In the genomic region with DNA sequence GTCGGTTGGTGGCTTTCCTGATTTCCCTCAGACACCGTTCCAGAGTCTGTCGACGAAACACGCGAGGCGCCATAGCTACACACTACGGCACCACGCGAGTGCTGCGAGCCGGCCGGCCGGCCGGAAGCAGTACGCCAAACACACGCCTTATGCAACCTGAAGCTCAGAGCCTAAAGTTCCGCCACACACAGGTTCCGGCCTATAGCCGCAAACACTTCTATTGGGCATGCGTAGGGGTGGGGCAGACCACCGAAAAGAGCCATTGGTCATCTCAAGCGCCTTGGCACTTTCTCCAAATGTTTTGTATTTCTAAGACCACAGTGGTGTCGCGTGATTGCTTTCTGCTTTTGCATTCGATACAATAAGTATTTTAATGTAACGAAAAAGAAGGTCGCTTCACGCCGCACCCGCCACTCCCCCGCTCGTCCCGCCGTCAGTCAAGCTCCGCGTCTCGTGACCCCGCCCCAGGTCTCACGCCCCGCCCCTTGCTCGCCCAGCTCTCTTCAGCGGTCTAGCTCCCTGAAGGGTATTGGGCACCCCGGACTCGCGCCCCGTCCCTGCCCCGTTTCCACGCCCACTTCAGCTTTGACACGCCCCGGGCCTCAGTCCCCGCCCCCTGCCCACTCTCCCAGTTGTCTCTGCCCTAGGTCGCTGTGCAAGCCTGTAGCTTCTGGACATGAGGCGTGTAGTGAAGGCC, we compare ENCODE assay signal across 8 mouse cellular contexts. TPM values are rescaled to one million over a fixed set of nuclear protein-coding genes. Genes with fewer than 3 reads are reported as not detected.
DNase-seq lines count a peak whose midpoint lies in the region; ATAC-seq lines count a peak whose summit lies in the region.

A gene (minus strand): TSS at position 147 of the 697 bp plus-strand sequence.
A gene (plus strand): TSS at position 486 of the 697 bp plus-strand sequence.

- peak within 1 kb of the TSS; percentile 85 for H3K27ac ChIP-seq in hindbrain, embryonic 16.5 days (ENCODE audit: low read depth, low read length)
- peak within 1 kb of the TSS; percentile 54 for H3K27ac ChIP-seq in macrophage

- peak within 1 kb of the TSS; percentile 72 for H3K4me2 ChIP-seq in hindbrain, embryonic 16.5 days (ENCODE audit: low read length)

- H3K27me3 ChIP-seq in hindbrain, embryonic 16.5 days (replicated peaks; ENCODE audit: control insufficient read depth, insufficient read depth, low read length): no peaks in the 10 kb centered on the region

- H3K4me3 ChIP-seq in hindbrain, embryonic 16.5 days (ENCODE audit: low read length): peak within 1 kb of the TSS; percentile 82
- peak within 1 kb of the TSS; percentile 98 for H3K4me3 ChIP-seq in macrophage (ENCODE audit: inconsistent target)

- DNase-seq in WW6 (ENCODE audit: low read depth, low spot score): peak; percentile 87
- peak; percentile 85 to 93 for DNase-seq in cerebellum, postnatal 4 days (ENCODE audit: low spot score in 2 of 2)
- DNase-seq in gastrocnemius, adult 18-20 months (ENCODE audit: low spot score): peak; percentile 99
- peak; percentile 91 to 95 for DNase-seq in left cerebral cortex, adult 18-20 months (ENCODE audit: low spot score in 2 of 2)
- DNase-seq in right cerebral cortex, adult 18-20 months: peak; percentile 95
- DNase-seq in urinary bladder, postnatal 10 days (ENCODE audit: low spot score): peak; percentile 92

- H3K9ac ChIP-seq in hindbrain, embryonic 16.5 days (ENCODE audit: low read depth, low read length): peak within 1 kb of the TSS; percentile 85

- peaks cover 9% of the 10 kb centered on the region for H3K4me1 ChIP-seq in hindbrain, embryonic 16.5 days (ENCODE audit: control insufficient read depth, insufficient read depth, low read depth, low read length)

- peaks cover 75% of the 10 kb centered on the region for H3K79me2 ChIP-seq in macrophage (ENCODE audit: inconsistent target)

- WGBS in hindbrain, embryonic 16.5 days: under 1% methylated on average over 53 of the region's 54 CpGs
- 2% methylated on average over 52 of the region's 54 CpGs for WGBS in macrophage (ENCODE audit: missing documents)

- ATAC-seq in hindbrain, embryonic 16.5 days: peak; percentile 99

- peaks cover 3% of the 10 kb centered on the region for H3K36me3 ChIP-seq in hindbrain, embryonic 16.5 days (ENCODE audit: control insufficient read depth, insufficient read depth, low read length)
- peaks cover 12% of the 10 kb centered on the region; the same call in 1 of the 2 replicates for H3K36me3 ChIP-seq in macrophage (ENCODE audit: inconsistent target)

- H3K9me3 ChIP-seq in hindbrain, embryonic 16.5 days (ENCODE audit: control insufficient read depth, low read length): no peaks in the 10 kb centered on the region

RNA-seq across cellular contexts. Expression of the first gene that starts in this region (rescaled TPM):
- 10 to 100 TPM; 17.3 to 18.4 TPM for total RNA-seq in gastrocnemius, adult 18-20 months (2021)
- polyA plus RNA-seq in hindbrain, embryonic 16.5 days (2015; fragmentation: Nextera tagmentation; extraction: Ambion mirVana): 21.3 and 22.8 TPM in 2 replicates
- total RNA-seq in left cerebral cortex, adult 18-20 months (2021): 10 to 100 TPM; 18.2 to 22.4 TPM
- total RNA-seq in macrophage (2018; cell fraction: chromatin; rRNA removed): 10 to 100 TPM in 24 of 26 experiments, 1 to 10 TPM in 2; 7.1 to 42.2 (median 23.3) TPM
- 10 to 100 TPM; 12.1 to 28.7 (median 23.4) TPM for total RNA-seq in macrophage (2018; cell fraction: cytosol; rRNA removed)
- total RNA-seq in macrophage (2018; cell fraction: nucleus; rRNA removed): 10 to 100 TPM in 25 of 26 experiments, 1 to 10 TPM in 1; 8.4 to 43.8 (median 15.9) TPM
- polyA plus RNA-seq in macrophage (2018): 19.9 to 52.8 TPM (median 42.2 TPM) in 3 replicates

RNA-seq across cellular contexts. Expression of the second gene that starts in this region (rescaled TPM):
- total RNA-seq in gastrocnemius, adult 18-20 months (2021): 100 to 1,000 TPM in 1 of 2 experiments, 10 to 100 TPM in 1; 97.0 to 111 TPM
- 51.2 and 67.9 TPM in 2 replicates for polyA plus RNA-seq in hindbrain, embryonic 16.5 days (2015; fragmentation: Nextera tagmentation; extraction: Ambion mirVana)
- total RNA-seq in left cerebral cortex, adult 18-20 months (2021): 10 to 100 TPM; 42.1 to 44.3 TPM
- 10 to 100 TPM in 14 of 26 experiments, 1 to 10 TPM in 10, not detected in 2; 2.2 to 20.8 (median 11.0) TPM for total RNA-seq in macrophage (2018; cell fraction: chromatin; rRNA removed)
- 100 to 1,000 TPM in 1 of 26 experiments, 10 to 100 TPM in 25; 44.4 to 122 (median 70.0) TPM for total RNA-seq in macrophage (2018; cell fraction: cytosol; rRNA removed)
- total RNA-seq in macrophage (2018; cell fraction: nucleus; rRNA removed): 10 to 100 TPM in 24 of 26 experiments, 1 to 10 TPM in 2; 8.1 to 45.6 (median 17.6) TPM
- 58.1 to 88.1 TPM (median 62.8 TPM) in 3 replicates for polyA plus RNA-seq in macrophage (2018)

Comparison
In these comparisons a context has a peak if more than half of its experiments do, and no peak if none do; other contexts are left out.
1. Peak in every context shown above with its lines: DNase-seq, ATAC-seq, H3K4me3 ChIP-seq and H3K27ac ChIP-seq.